Mouse (Mus musculus): Measurements from ENCODE around the gene Ywhah. TPM values are rescaled to one million over a fixed set of nuclear protein-coding genes. Genes with fewer than 3 reads are reported as not detected.

The Ywhah gene
- total and polyA plus RNA-seq, 3 experiments: 63.3 to 320 (median 188) TPM

DNA sequence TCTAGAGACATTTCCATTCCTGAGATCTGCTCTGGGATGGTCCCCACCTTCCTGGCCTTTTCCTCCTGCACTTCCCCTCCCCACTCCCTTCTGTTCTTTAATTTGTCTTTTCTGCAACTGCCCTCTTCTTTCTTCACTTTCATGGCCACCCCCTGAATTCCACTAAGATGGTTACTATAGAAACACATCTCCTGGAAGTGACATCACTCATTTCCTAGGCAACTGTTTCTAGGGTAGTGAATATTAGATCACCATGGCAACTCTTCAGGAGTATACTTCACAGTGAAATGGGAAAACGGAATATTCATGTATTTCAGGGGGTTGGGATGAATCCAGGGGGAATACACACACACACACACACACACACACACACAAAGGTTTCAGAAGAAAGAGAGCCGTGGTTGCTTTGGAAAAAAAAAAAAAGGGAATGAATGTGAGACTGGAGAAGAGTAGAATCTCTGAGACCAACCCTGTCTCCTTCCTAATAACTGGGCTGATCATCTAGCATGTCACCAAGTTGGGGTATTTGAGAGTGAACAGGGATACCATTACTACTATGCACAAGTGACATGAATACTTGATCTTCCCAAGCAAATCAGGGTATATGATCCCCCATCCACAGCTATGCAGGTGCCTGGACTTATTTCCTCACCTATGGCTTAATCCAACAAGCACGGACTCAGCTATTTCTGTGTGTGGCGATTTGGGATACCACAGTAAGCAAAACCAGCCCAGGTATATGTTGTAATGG, 12.0 kb downstream of the Ywhah start:
- no peak overlapping the region for H3K4me3 ChIP-seq (replicated peaks in 1 of 3; ENCODE audit: low read depth in 2 of 3, low read length in 2 of 3, poor library complexity in 1 of 3)
- dilution Hi-C loops (cut with MboI; ENCODE audit: extremely low pct_ligation_motif_present, extremely low pct_unique_long_range_greater_than_20kb, low sequenced_read_pairs): no loop called here
- in situ Hi-C loops (cut with MboI; ENCODE audit: low pct_ligation_motif_present, low pct_unique_long_range_greater_than_20kb, low sequenced_read_pairs): loop anchor here (25.0 kb wide), 1 partner anchor 443 kb away; no protein-coding TSS in a partner anchor

DNA sequence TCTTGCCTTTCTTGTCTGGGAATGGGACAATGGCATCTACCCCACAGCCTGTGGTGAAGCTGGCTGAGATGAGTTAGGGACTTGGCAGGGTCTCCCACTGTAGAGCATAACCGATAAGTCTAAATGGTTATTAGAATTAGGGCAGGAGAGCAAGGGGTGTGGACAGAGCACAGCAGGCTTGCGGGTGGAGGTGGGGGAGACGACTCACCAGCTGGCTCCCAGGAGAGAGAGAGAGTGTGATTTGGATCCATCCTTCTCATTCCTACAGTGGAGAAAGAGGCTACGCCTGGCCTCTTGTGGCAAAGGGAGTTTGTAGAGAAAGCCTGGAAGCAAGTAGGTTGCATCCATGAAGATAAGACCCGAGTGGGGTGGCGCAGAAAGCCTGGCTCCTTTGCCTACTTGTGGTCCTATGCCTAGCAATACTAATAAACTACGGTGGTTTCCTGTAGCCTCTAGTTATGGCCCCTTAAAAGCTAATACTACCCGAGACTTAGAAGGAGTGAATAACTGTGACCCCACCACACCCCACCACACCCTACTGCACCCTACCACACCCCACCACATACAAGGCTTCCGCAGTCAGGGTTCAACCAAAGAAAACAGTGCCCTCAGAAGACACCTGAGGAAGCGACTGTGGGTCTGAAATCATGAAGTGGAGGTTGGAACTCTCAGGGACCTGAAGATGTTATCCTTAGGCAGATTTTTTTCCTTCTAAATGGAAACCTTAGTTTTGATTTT, 13.6 kb downstream of the Ywhah start:
- DNase-seq (ENCODE audit: extremely low read depth): no peak
- TF ChIP-seq SMC3 (IDR thresholded peaks at IDR 0.05; ENCODE audit: low read depth, low read length) (no peak), MYC (IDR thresholded peaks at IDR 0.05; ENCODE audit: low read depth, low read length) (no peak), CHD2 (IDR thresholded peaks at IDR 0.05; ENCODE audit: low read length) (no peak), E2F4 (IDR thresholded peaks at IDR 0.05; ENCODE audit: insufficient replicate concordance, low read depth, low read length) (no peak), POLR2A (IDR thresholded peaks at IDR 0.05; ENCODE audit: low read depth, low read length) (no peak), EP300 (IDR thresholded peaks at IDR 0.05; ENCODE audit: low read length) (no peak), UBTF (IDR thresholded peaks at IDR 0.05; ENCODE audit: low read depth, low read length) (no peak), JUN (IDR thresholded peaks at IDR 0.05; ENCODE audit: insufficient read depth, low read depth, low read length) (no peak), ZNF384 (IDR thresholded peaks at IDR 0.05; ENCODE audit: low read depth, low read length) (no peak), ELF1 (IDR thresholded peaks at IDR 0.05; ENCODE audit: low read depth, low read length) (no peak), KAT2A (IDR thresholded peaks at IDR 0.05; ENCODE audit: insufficient replicate concordance, low read length) (no peak), PAX5 (IDR thresholded peaks at IDR 0.05; ENCODE audit: low read length) (no peak), ZMIZ1 (IDR thresholded peaks at IDR 0.05; ENCODE audit: low read depth, low read length) (no peak), MEF2A (IDR thresholded peaks at IDR 0.05; ENCODE audit: borderline replicate concordance, low read depth, low read length) (no peak), JUND (conservative IDR thresholded peaks at IDR 0.05; ENCODE audit: low read depth, low read length) (no peak), USF2 (conservative IDR thresholded peaks at IDR 0.05; ENCODE audit: low read depth, low read length) (no peak)
- in situ Hi-C loops (cut with MboI; ENCODE audit: low pct_ligation_motif_present, low pct_unique_long_range_greater_than_20kb, low sequenced_read_pairs) (loop anchor here (25.0 kb wide), 1 partner anchor 445 kb away; no protein-coding TSS in a partner anchor), dilution Hi-C loops (cut with MboI; ENCODE audit: extremely low pct_ligation_motif_present, extremely low pct_unique_long_range_greater_than_20kb, low sequenced_read_pairs) (no loop called here)
- peaks cover 0 to 6% of the 10 kb centered on the region in 2 experiments; a peak in 2 of 4 replicates for H3K4me1 ChIP-seq (ENCODE audit: control insufficient read depth in 1 of 2, insufficient read depth in 2 of 2)
- no peaks in the 10 kb centered on the region for H3K79me2 ChIP-seq (replicated peaks; ENCODE audit: control insufficient read depth, extremely low read depth, insufficient read depth, poor library complexity, severe bottlenecking)
- no peak overlapping the region for H3K9ac ChIP-seq (ENCODE audit: insufficient read depth, low read depth)
- H3K36me3 ChIP-seq (replicated peaks in 1 of 2; ENCODE audit: control insufficient read depth in 1 of 2, insufficient read depth in 1 of 2, low read length in 1 of 2): peaks cover 0 to 16% of the 10 kb centered on the region in 2 experiments
- H3K4me2 ChIP-seq (ENCODE audit: insufficient read depth, low read depth, poor library complexity, severe bottlenecking): no peak overlapping the region
- H3K27me3 ChIP-seq (replicated peaks): no peaks in the 10 kb centered on the region
- no peak overlapping the region for H3K4me3 ChIP-seq (replicated peaks in 1 of 3; ENCODE audit: low read depth in 2 of 3, low read length in 2 of 3, poor library complexity in 1 of 3)
- peaks cover under 1% of the 10 kb centered on the region for H3K9me3 ChIP-seq (replicated peaks; ENCODE audit: low read length)
- H3K27ac ChIP-seq (ENCODE audit: insufficient read depth, low read depth): no peak overlapping the region

More for the DNA sequence above, 12.0 kb downstream of the Ywhah start:
- H3K4me1 ChIP-seq (ENCODE audit: control insufficient read depth in 1 of 2, insufficient read depth in 2 of 2): peaks cover 0 to 6% of the 10 kb centered on the region in 2 experiments; a peak in 2 of 4 replicates
- H3K36me3 ChIP-seq (replicated peaks in 1 of 2; ENCODE audit: control insufficient read depth in 1 of 2, insufficient read depth in 1 of 2, low read length in 1 of 2): peaks cover 3 to 24% of the 10 kb centered on the region in 2 experiments
- H3K27ac ChIP-seq (ENCODE audit: insufficient read depth, low read depth): no peak overlapping the region
- no peak overlapping the region for H3K4me2 ChIP-seq (ENCODE audit: insufficient read depth, low read depth, poor library complexity, severe bottlenecking)
- H3K9ac ChIP-seq (ENCODE audit: insufficient read depth, low read depth): no peak overlapping the region
- DNase-seq (ENCODE audit: extremely low read depth): no peak
- H3K79me2 ChIP-seq (replicated peaks; ENCODE audit: control insufficient read depth, extremely low read depth, insufficient read depth, poor library complexity, severe bottlenecking): no peaks in the 10 kb centered on the region; the same call in 1 of the 2 replicates
- H3K9me3 ChIP-seq (replicated peaks; ENCODE audit: low read length): no peaks in the 10 kb centered on the region
- no peaks in the 10 kb centered on the region for H3K27me3 ChIP-seq (replicated peaks)
- TF ChIP-seq POLR2A (IDR thresholded peaks at IDR 0.05; ENCODE audit: low read depth, low read length) (no peak), MXI1 (IDR thresholded peaks at IDR 0.05; ENCODE audit: low read depth, low read length) (no peak), CHD2 (IDR thresholded peaks at IDR 0.05; ENCODE audit: low read length) (no peak), NRF1 (IDR thresholded peaks at IDR 0.05; ENCODE audit: low read depth, low read length) (no peak), MAFK (IDR thresholded peaks at IDR 0.05; ENCODE audit: insufficient replicate concordance, low read length) (no peak), NELFE (IDR thresholded peaks at IDR 0.05; ENCODE audit: low read depth, low read length) (no peak), MYC (IDR thresholded peaks at IDR 0.05; ENCODE audit: low read depth, low read length) (no peak), JUN (IDR thresholded peaks at IDR 0.05; ENCODE audit: insufficient read depth, low read depth, low read length) (no peak), RAD21 (IDR thresholded peaks at IDR 0.05; ENCODE audit: low read depth, low read length) (no peak), ZNF384 (IDR thresholded peaks at IDR 0.05; ENCODE audit: low read depth, low read length) (no peak), TBP (conservative IDR thresholded peaks at IDR 0.05; ENCODE audit: low read depth, low read length) (no peak), TCF12 (IDR thresholded peaks at IDR 0.05; ENCODE audit: low read depth, low read length) (no peak), USF1 (IDR thresholded peaks at IDR 0.05; ENCODE audit: low read depth, low read length) (no peak), BHLHE40 (IDR thresholded peaks at IDR 0.05; ENCODE audit: low read depth, low read length) (no peak), E2F4 (IDR thresholded peaks at IDR 0.05; ENCODE audit: insufficient replicate concordance, low read depth, low read length) (no peak), ZC3H11A (IDR thresholded peaks at IDR 0.05; ENCODE audit: low read depth, low read length) (no peak), EP300 (IDR thresholded peaks at IDR 0.05; ENCODE audit: low read length) (no peak), UBTF (IDR thresholded peaks at IDR 0.05; ENCODE audit: low read depth, low read length) (no peak)

Measured in CH12.LX (cell line).